Mouse (Mus musculus) adipose tissue, adult 10 weeks (tissue): ENCODE measurements around the gene Tsen54. TPM values are rescaled to one million over a fixed set of nuclear protein-coding genes. Genes with fewer than 3 reads are reported as not detected.

ENCODE experiments used
- polyA plus RNA-seq: library from polyadenylated mRNA; stranded (reverse); fragments of 350-450 nt; fragmentation: Illumina TruSeq; extraction: RNeasy Lipid Tissue Mini Kit (QIAGEN cat#74804); gene quantifications from one replicate; pipeline ENCODE4 v1.2.3, GENCODE M21; 2014; ENCODE audit warnings: low read depth, low replicate concordance

Tsen54 gene
- polyA plus RNA-seq: 12.0 TPM

DNA sequence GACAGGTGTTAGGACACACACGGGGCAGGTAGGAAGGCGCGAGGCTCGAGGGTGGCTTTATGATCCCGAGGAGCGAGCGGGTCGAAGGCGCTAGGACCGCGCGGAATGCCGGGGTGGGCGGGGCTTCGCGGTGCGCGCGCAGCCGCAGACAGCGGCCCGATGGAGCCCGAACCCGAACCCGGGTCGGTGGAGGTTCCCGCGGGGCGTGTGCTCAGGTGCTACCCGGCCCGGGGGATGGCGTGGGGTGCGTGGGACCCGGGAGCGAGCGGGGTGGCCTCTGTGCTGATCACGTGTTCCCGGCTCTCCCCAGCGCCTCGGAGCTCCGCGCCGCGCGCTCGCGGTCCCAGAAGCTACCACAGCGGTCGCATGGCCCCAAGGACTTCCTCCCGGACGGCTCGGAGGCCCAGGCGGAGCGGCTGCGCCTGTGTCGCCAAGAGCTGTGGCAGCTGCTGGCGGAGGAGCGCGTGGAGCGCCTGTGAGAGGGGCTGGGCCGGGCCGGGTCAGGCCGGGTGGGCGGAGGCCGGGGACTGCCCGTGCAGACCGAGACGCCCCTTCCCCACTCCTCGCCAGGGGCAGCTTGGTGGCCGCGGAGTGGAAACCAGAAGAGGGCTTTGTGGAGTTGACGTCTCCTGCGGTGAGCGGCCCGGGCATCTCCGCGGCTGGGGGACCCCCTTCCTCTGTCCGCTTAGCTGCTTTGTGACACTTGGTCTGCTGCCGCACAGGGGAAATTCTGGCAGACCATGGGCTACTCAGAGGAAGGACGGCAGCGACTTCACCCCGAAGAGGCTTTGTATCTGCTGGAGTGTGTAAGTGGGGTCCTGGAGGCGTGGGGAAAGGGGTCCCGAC is at the start of gene Tsen54:
Gene Tsen54, plus strand, starts transcription at position 120 of the 846 bp plus-strand sequence.

DNA sequence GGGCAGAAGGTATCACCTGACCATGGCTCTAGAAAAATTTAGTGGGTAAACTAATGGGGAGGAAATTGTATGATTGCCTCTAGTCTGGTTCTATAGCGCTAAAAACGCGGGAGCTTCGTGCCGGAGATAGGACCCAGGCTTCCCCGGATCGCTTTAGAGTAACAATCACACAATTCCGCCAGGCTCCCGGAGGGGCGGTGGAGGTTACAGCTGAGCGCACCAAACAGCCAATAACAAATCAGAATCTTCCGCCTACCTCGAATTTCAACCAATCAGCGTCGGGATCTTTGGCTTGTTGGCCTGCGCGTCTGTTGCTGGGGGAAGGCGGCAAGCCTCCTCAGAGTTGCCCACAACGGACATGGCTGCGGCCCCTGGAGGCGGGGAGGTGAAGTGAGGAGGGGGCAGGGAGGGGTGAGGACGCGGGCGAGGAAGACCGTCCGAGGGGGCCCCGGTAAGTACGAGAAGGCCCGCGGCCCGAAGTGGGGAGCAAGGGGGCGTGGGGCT is 49.4 kb upstream of the Tsen54 start, which contains the start of gene Tmem94:
Gene Tmem94, plus strand, starts transcription at position 331 of the 504 bp plus-strand sequence.

DNA sequence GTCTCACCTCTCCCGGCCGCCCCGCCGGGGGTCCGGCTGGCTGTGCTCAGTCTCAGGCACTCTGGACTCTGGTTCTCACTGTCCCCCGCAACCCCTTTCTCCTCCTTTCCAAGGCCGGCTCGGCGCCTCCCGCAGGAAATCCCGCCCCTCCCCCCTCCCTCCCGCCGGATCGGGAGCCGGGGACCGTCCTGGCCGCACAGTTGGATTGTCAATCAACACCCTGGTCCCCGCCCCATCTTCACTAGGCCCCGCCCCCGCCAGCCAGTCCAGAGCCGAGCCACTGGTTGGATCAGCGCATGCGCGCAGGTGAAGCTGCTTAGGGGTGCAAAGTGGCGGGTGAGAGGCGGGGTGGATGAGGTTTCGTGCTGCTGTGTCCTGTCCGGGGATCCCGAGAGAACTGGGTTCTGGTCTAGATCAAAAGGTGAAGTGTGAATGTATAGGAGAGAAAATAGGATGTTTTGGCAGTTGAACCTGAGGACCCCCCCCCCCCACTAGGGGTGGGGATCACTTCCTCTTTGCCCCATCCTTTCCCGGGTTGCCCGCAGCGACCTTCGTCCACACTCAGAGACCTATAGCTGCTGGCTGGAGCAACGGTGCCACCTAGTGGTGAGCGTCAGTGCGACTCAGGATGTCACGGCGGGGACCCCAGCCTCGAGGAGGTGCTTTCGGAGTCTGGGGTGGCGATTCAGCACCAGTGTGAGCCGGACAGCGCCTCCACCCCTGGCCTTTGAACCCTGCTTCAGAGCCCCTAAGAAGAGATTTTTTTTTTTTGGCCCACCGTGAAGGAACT is 822 bp upstream of the Tsen54 start, which contains the start of gene Caskin2:
Gene Caskin2, minus strand, starts transcription at position 133 of the 790 bp plus-strand sequence.

DNA sequence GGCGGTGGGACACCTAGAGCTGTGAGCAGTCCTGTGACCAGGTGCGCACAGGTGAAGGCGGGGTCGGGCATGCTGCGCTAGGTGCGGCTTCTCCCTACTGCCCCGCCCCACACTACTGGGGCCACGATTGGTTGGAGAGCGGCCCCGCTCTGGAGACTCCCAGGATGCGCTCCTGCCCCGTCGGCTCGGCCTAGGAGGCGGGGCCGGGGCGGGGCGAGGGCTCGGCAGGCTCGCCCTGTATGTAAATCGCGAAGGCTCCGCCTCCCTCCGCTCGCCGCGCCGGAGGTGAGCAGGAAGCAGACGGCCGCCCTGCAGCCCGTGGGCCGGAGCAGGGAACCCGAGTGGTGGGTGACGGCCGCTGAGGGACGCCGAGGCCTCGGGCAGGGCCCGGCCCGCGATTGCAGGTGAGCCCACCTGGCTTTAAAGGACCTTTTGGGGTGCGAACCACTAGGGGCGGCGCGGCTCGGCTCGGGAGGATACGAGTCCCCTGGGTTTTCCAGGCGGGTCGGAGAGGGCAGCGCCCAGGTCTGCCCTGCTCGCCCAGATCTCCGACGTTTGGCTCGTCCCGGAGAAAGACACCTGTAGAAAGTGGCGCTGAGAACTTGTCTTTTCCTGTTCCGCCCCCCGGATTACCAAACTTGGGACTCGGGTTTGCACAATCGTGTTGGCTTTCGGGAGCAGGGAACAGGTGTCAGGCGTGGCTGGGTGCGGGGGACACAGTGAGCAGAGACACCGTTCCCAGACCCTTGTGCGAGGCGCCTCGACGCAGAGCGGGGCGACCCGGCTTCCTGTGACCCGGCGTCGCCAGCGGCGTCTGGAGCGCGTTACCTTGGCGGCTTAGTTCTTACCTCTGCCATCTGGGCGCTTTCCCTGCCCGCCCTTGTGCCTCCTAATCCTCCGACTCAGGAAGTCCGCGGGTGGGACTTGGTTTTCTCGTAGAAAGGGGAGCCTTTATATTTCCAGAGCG is 9.5 kb downstream of the Tsen54 start, which contains the start of gene Llgl2:
Gene Llgl2, plus strand, starts transcription at position 276 of the 967 bp plus-strand sequence.

DNA sequence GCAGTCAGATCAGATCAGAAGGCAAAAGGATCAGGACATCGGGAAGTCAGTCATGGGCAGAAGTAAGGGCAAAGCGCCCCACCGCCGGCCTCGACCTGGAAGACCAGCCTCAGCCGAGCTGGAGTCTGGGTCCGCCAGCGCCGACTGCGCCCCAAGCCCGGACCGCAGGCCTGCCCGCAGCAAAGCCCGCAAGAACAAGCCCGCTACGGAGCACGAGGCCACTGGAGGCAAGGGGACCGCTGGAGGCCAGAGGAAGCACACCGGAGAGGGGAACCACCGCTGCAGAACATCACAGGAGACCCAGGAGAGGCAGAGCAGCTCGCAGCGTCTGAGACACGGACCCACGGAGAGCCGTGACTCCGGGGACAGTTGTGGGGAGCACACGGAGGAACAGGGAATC is 43.8 kb downstream of the Tsen54 start, which contains the start of gene Myo15b:
Gene Myo15b, plus strand, starts transcription at position 53 of the 400 bp plus-strand sequence.

Other genes starting within 250 kb of the Tsen54 start
- gene Mrps7, start 210.8 kb upstream of the Tsen54 start, polyA plus RNA-seq: 54.4 TPM
- 19.1 TPM for gene Gga3, start 210.7 kb upstream of the Tsen54 start, polyA plus RNA-seq
- gene Mif4gd, start 201.8 kb upstream of the Tsen54 start, polyA plus RNA-seq: 75.7 TPM
- 51.0 TPM for gene Slc25a19, start 186.4 kb upstream of the Tsen54 start, polyA plus RNA-seq
- 55.1 TPM for gene Grb2, start 106.1 kb upstream of the Tsen54 start, polyA plus RNA-seq
- 33.3 TPM for gene Tmem94, start 49.3 kb upstream of the Tsen54 start, polyA plus RNA-seq
- gene Caskin2, start 1.1 kb upstream of the Tsen54 start, polyA plus RNA-seq: 38.2 TPM
- gene Llgl2, start 9.3 kb downstream of the Tsen54 start, polyA plus RNA-seq: 66.4 TPM
- 13.7 TPM for gene Myo15b, start 43.7 kb downstream of the Tsen54 start, polyA plus RNA-seq
- 13.8 TPM for gene Smim5, start 85.2 kb downstream of the Tsen54 start, polyA plus RNA-seq
- 1.4 TPM for gene Smim6, start 97.3 kb downstream of the Tsen54 start, polyA plus RNA-seq
- gene Sap30bp, start 118.6 kb downstream of the Tsen54 start, polyA plus RNA-seq: 30.6 TPM
- 22.9 TPM for gene Recql5, start 118.8 kb downstream of the Tsen54 start, polyA plus RNA-seq
- gene Itgb4, start 160.0 kb downstream of the Tsen54 start, polyA plus RNA-seq: 7.7 TPM
- 36.9 TPM for gene Galk1, start 198.0 kb downstream of the Tsen54 start, polyA plus RNA-seq
- 364 TPM for gene H3f3b, start 213.2 kb downstream of the Tsen54 start, polyA plus RNA-seq
- 20.0 TPM for gene Unk, start 215.6 kb downstream of the Tsen54 start, polyA plus RNA-seq